Mouse (Mus musculus) cerebellum, adult (tissue): ENCODE results near the gene Ssh3.

ENCODE experiments used
- ATAC-seq: cut with Nextera tagmentation; 2 replicates; pipeline ENCODE4 v1.9.2; 2017; ENCODE audit warnings: mild to moderate bottlenecking, moderate library complexity, mixed read lengths; ENCODE audit not compliant: insufficient number of reproducible peaks, low FRiP score, low TSS enrichment

The Ssh3 gene

GRCm38 (mm10) chr19:4268566-4269361 lies at the start of gene Ssh3:
TSS of gene Ssh3 (minus strand) at chr19:4269180.
- ATAC-seq = peak; percentile 78

- ATAC-seq = no peak
These were observed 48.2 kb upstream of the Ssh3 start for GRCm38 (mm10) chr19:4317181-4317580.

GRCm38 (mm10) chr19:4315223-4315944 lies 46.4 kb upstream of the Ssh3 start:
- ATAC-seq = peak; percentile 72; the same call in 1 of the 2 replicates

- no peak for ATAC-seq
These were observed 40.8 kb upstream of the Ssh3 start for GRCm38 (mm10) chr19:4309776-4310185.

GRCm38 (mm10) chr19:4309302-4309701 lies 40.3 kb upstream of the Ssh3 start:
- ATAC-seq = no peak

GRCm38 (mm10) chr19:4306190-4306577 lies 37.2 kb upstream of the Ssh3 start, which contains the start of gene Grk2:
TSS of gene Grk2 (minus strand) at chr19:4306222.
- ATAC-seq = peak; percentile 33

- ATAC-seq = peak; percentile 10; the same call in 1 of the 2 replicates
These were observed 36.7 kb upstream of the Ssh3 start for GRCm38 (mm10) chr19:4305491-4306189.

- no peak for ATAC-seq
These were observed 35.9 kb upstream of the Ssh3 start for GRCm38 (mm10) chr19:4304871-4305321.

- no peak for ATAC-seq
These were observed 35.4 kb upstream of the Ssh3 start for GRCm38 (mm10) chr19:4304251-4304821.

GRCm38 (mm10) chr19:4303640-4303995 lies 34.6 kb upstream of the Ssh3 start:
- ATAC-seq = no peak

- peak; percentile 78 for ATAC-seq
These were observed 34.1 kb upstream of the Ssh3 start for GRCm38 (mm10) chr19:4302936-4303639.

GRCm38 (mm10) chr19:4301735-4302651 lies 33.0 kb upstream of the Ssh3 start:
- no peak for ATAC-seq

GRCm38 (mm10) chr19:4300852-4301734 lies 32.1 kb upstream of the Ssh3 start:
- no peak for ATAC-seq

GRCm38 (mm10) chr19:4300271-4300704 lies 31.3 kb upstream of the Ssh3 start:
- ATAC-seq = no peak

- no peak for ATAC-seq
These were observed 30.7 kb upstream of the Ssh3 start for GRCm38 (mm10) chr19:4299574-4300270.

- no peak for ATAC-seq
These were observed 30.1 kb upstream of the Ssh3 start for GRCm38 (mm10) chr19:4299126-4299525.
